Mouse (Mus musculus) limb, embryonic 10.5 days (tissue): ENCODE measurements at regions not wholly inside any gene's neighbourhood (a gene's known extent, or its start where the extent isn't known, plus 50 kb on each side); places are given as distances from the start of the nearest gene placed in this dataset.
A peak's percentile ranks its signal among the peaks of the same experiment; 100 is the strongest.

Source experiments
- DNase-seq: peaks from one replicate; pipeline ENCODE4 v3.0.0-alpha.2; 2017; ENCODE audit warnings: low spot score
- H3K27ac ChIP-seq: fragments of 300-500 bp; sonication (generic); 2 replicates; pipeline ENCODE4 v1.5.1; 2016; ENCODE audit warnings: mild to moderate bottlenecking
- H3K27me3 ChIP-seq: fragments of 300-500 bp; sonication (generic); 2 replicates; pipeline ENCODE4 v1.6.1; 2016; ENCODE audit warnings: low read depth, mild to moderate bottlenecking; ENCODE audit not compliant: poor library complexity, severe bottlenecking
- H3K36me3 ChIP-seq: fragments of 300-500 bp; sonication (generic); 2 replicates; pipeline ENCODE4 v1.6.1; 2016; ENCODE audit warnings: mild to moderate bottlenecking, moderate library complexity
- H3K4me1 ChIP-seq: fragments of 300-500 bp; sonication (generic); 2 replicates; pipeline ENCODE4 v1.6.1; 2016
- H3K4me3 ChIP-seq: fragments of 300-500 bp; sonication (generic); 2 replicates; pipeline ENCODE4 v1.5.1; 2016; ENCODE audit warnings: mild to moderate bottlenecking, moderate library complexity
- H3K9me3 ChIP-seq: fragments of 300-500 bp; sonication (generic); replicated peaks from 2 replicates; pipeline ENCODE4 v1.6.1; 2016; ENCODE audit warnings: mild to moderate bottlenecking
- WGBS: fragments of 180-500 bp; shearing (Covaris S2); methylation state at CpG from one replicate; pipeline ENCODE4 v1.1.7; 2016; 5-methylcytosine and 5-hydroxymethylcytosine counted together

DNA sequence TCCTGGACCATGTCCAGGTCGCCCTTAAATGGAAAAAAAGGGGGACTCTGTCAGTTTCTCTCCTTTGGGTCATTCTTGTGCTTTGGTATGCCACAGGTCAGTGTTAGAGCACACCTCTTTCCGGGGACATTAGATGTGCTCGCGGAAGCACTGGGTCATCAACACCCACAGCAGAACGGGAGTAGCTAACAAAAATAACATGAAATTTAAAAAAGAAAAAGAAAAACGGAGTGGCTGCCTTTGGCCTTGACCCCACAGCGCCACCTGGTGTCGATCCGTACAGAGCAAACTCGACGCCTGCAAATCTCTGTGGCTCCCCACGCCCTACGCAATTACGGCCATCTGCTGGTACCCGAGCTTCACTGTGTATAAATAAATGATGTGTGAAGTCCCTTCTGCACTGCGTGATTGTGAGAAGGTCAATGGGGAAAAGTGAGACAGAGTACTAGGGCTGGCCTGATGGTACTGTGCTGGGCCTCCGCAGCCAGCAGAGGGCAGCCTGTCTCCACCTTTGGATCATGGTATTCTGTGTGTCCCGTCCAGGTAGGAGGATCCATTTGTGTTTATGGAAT lies 99.0 kb upstream of the Slc7a12 start:
- 18% methylated on average over 18 of the region's 18 CpGs for WGBS
- no peaks in the 10 kb centered on the region for H3K36me3 ChIP-seq
- DNase-seq, result peak; percentile 81
- no peaks in the 10 kb centered on the region for H3K4me1 ChIP-seq
- H3K9me3 ChIP-seq, result no peaks in the 10 kb centered on the region
- no peaks in the 10 kb centered on the region for H3K27me3 ChIP-seq
- no peak overlapping the region for H3K27ac ChIP-seq
- peak overlapping the region; percentile 32; the same call in 1 of the 2 replicates for H3K4me3 ChIP-seq

DNA sequence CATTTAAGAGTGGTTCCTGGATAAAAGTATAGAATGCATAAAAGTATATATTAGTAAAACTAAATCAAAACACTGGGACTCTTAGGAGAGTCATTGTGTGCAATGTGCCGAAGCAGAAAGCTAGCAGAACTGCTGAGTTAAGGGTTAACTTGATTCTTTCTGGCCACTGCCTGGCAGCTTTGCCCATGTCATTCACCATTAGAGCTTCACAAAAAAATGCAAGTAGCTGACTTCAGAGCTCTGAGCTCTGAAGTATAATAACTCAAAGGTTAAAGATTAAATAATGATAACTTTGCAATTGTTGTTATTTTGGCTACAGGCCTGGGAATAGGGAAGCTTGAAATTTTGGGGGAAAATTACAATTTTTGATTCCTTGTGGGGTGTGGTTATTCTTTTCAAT lies 89.8 kb upstream of the Slc7a12 start:
- Histone ChIP-seq H3K27me3 (no peaks in the 10 kb centered on the region), H3K4me3 (no peak overlapping the region)
- WGBS, result 88% methylated on average over 1 of the region's 1 CpGs

DNA sequence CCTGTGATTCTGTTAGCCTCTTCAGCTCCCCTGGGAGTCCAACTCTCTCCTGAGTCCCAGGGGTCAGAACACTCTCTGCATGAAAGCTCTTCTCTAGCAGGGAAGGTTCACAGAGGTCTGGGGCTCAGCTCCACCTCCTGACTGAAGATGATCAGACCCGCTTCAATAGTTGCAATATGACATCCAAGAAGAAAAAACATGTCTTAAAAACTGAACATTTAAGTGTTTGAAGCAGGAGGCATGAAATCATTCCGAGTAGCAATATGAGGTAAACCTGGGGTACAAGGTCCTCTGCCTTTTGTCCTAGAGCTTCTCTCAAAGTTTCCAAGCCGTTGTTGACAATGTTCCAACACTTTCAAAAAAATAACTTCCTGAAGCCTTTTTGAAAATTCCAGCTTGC lies 81.8 kb upstream of the Slc7a12 start:
- H3K27ac ChIP-seq, result no peak overlapping the region
- H3K4me1 ChIP-seq, result no peaks in the 10 kb centered on the region
- 93% methylated on average over 3 of the region's 3 CpGs for WGBS
- H3K4me3 ChIP-seq, result no peak overlapping the region
- no peak for DNase-seq
- no peaks in the 10 kb centered on the region for H3K36me3 ChIP-seq
- no peaks in the 10 kb centered on the region for H3K9me3 ChIP-seq
- H3K27me3 ChIP-seq, result no peaks in the 10 kb centered on the region

More for the DNA sequence above, 89.8 kb upstream of the Slc7a12 start:
- H3K27ac ChIP-seq, result no peak overlapping the region
- DNase-seq, result no peak
- no peaks in the 10 kb centered on the region for H3K9me3 ChIP-seq
- no peaks in the 10 kb centered on the region for H3K4me1 ChIP-seq
- H3K36me3 ChIP-seq, result no peaks in the 10 kb centered on the region

DNA sequence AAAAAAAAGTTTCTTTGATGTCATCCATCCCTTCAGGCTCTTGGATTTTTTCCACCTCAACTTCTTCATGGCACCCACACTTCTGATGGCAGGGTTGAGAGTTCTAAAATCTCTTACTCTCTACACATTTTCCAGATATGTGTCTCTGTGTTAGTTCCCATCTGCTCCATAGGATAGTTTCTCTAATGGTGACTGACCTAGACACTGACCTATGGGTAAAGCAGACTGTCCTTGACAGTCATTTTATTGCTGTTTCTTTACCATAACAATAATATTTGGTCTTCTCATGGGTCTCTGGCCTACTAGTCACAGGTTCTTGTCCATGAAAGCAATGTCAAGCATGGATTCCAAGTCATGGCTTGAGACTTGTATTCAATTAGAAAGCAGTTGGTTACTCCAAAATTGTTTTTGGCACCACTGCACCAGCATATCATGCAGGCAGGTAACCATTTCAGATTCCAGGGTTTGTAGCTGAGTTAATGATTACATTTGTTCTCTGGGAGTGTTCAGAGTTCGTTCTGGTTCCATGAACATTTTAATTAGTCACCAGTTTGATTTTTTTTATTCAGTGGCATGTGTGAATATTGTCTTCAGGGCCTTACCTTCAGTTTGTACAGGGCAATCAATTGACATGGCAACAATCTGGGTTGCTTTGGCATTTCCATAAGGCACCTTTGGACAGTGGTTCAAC lies 71.9 kb upstream of the Slc7a12 start:
- H3K27me3 ChIP-seq, result no peaks in the 10 kb centered on the region
- H3K36me3 ChIP-seq, result no peaks in the 10 kb centered on the region
- DNase-seq, result no peak
- H3K27ac ChIP-seq, result no peak overlapping the region
- H3K4me3 ChIP-seq, result no peak overlapping the region
- 88% methylated on average over 1 of the region's 1 CpGs for WGBS
- H3K9me3 ChIP-seq, result no peaks in the 10 kb centered on the region
- H3K4me1 ChIP-seq, result no peaks in the 10 kb centered on the region
